Mouse (Mus musculus) thymus, postnatal 10 days (tissue): ENCODE results near the gene Tspan9.

Experiments used
- DNase-seq, 2 experiments: peaks; one replicate each; pipeline ENCODE4 v3.0.0; 2021; ENCODE audit warnings: low spot score in 2 of 2

Tspan9 gene

GRCm38 (mm10) chr6:128020053-128020452 lies 123.3 kb downstream of the Tspan9 start:
- no peak for DNase-seq

- DNase-seq = no peak
Measured at GRCm38 (mm10) chr6:128019119-128019518, 124.3 kb downstream of the Tspan9 start.

GRCm38 (mm10) chr6:128015304-128015703 lies 128.1 kb downstream of the Tspan9 start:
- no peak for DNase-seq

GRCm38 (mm10) chr6:128011781-128012180 lies 131.6 kb downstream of the Tspan9 start:
- no peak for DNase-seq

- no peak for DNase-seq
Measured at GRCm38 (mm10) chr6:128011071-128011477, 132.3 kb downstream of the Tspan9 start.

GRCm38 (mm10) chr6:128010135-128010971 lies 133.0 kb downstream of the Tspan9 start:
- DNase-seq = no peak

DNA sequence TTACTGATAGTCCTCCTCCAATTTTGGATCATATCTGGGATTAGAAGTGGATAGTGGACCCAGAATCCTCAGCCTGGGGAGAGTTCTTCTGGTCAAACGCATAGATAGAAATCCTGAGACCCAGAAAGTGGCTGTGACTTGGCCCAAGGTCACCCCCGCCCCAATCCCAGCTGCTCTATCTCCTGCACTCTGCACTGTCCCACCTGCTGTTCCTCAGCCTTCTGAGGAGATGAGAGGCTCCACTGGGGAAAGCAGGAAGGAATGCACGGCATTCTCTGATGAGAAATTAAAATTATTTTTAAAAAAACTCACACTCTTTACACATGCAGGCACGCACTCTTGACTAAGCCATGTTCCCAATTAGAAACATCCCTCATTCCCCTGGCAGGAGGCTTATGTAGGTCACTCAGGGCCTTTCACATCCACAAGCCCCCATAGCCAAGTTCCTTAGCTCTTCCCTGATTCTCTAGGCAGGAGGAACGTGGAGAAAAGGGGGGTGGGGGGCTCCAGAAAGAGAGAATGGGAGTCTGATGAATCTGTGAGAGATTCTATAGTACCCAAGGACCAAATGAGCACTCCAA lies 135.3 kb downstream of the Tspan9 start:
- no peak for DNase-seq

- DNase-seq = no peak
Measured at GRCm38 (mm10) chr6:128007241-128007701, 136.1 kb downstream of the Tspan9 start.

GRCm38 (mm10) chr6:128006156-128006555 lies 137.2 kb downstream of the Tspan9 start:
- DNase-seq = peak in 1 of 2 experiments; percentile 19

DNA sequence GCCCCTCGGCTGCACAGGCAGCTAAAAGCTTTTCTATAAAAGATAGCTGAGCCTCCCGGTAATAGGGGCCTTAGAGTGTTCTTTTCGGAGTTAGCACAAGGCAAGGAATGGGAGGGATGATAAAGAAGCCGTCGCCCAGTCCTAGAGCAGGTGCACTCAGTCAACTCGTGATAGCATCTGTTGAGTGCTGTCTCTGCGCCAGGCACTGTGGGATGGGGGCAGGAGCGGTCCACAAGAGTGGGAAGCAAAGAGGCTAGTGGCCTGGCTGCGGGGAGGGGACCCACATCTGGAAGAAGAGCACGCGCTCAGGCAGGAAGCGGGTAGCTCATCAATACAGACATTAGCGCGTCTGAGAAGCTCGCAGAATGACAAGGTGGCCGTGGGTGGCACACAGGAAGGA lies 138.8 kb downstream of the Tspan9 start:
- DNase-seq = no peak

GRCm38 (mm10) chr6:128003542-128003941 lies 139.9 kb downstream of the Tspan9 start:
- DNase-seq = no peak

- DNase-seq = no peak
Measured at GRCm38 (mm10) chr6:128002667-128003066, 140.7 kb downstream of the Tspan9 start.

- DNase-seq = no peak
Measured at GRCm38 (mm10) chr6:128002104-128002503, 141.3 kb downstream of the Tspan9 start.

DNA sequence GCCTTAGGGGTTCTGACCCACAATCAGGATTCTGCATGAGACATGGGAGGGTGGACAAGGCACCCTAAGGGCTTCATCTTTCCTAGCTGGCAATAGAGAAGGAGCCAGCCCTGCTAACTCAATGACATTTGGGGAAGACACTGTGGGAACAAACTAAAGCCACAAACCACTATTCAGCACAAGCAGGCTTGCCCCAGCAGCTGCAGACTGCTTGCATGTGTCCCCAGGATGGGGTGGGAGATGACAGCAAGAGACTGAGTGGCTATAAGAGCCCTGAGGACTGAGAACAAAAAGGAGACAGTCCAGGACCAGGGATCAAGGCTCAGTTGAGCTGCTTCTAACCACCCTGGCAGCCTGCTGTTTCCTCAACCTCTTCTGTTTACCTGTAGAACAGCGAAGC lies 141.8 kb downstream of the Tspan9 start:
- no peak for DNase-seq

GRCm38 (mm10) chr6:128000777-128001176 lies 142.6 kb downstream of the Tspan9 start:
- no peak for DNase-seq

DNA sequence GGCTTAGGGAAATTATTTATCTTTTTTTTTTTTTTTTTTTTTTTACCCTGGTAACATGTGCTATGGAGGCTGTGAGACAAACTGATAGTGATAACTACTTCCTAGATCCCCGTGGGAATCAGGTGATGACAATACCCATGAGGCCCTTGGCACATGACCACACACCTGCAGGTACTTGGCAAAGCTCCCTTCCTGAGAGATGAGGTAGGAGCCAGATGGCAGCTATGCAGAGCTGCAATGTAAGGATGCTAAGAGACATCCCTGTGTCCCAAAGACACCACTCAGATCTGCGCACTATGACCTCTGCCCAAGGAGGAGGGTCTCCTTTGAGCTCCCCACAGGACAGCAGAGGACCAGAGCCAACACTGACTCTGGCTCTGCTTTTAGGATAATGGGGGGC lies 144.3 kb downstream of the Tspan9 start:
- no peak for DNase-seq

- DNase-seq = no peak
Measured at GRCm38 (mm10) chr6:127996928-127997327, 146.5 kb downstream of the Tspan9 start.

- DNase-seq = no peak
Measured at GRCm38 (mm10) chr6:127992993-127993392, 150.4 kb downstream of the Tspan9 start.

DNA sequence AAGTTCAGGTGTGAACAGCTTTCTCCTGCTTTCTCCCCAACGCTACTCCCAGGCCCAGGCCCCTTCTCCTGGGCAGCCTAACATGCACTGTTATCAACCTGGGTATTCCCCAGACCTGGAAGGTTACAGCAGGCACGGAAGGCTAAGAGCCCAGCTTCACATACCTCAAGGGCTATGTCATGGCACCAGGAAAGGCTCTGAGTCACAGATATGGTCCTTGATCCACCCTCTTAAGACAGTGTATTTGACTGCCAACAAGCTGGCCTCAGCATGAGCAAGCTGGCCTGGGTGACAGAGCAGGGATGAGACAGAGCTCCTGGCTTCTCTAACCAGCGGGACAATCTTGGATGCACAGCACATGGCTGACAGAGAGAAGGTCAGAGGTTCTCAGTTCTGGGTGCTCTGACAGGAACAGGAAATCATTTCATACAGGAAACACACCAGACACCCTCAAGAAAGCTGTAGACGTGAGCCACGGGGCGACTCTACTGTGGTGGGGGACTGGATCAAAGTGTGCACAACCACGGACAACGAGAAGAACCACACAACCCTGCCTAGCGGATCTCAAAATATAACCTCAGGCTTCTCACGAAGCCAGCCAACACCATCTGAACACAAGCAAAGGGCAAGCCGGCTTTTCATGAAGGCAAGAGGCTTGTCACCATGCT lies 151.8 kb downstream of the Tspan9 start:
- peak; percentile 15 to 26 for DNase-seq

DNA sequence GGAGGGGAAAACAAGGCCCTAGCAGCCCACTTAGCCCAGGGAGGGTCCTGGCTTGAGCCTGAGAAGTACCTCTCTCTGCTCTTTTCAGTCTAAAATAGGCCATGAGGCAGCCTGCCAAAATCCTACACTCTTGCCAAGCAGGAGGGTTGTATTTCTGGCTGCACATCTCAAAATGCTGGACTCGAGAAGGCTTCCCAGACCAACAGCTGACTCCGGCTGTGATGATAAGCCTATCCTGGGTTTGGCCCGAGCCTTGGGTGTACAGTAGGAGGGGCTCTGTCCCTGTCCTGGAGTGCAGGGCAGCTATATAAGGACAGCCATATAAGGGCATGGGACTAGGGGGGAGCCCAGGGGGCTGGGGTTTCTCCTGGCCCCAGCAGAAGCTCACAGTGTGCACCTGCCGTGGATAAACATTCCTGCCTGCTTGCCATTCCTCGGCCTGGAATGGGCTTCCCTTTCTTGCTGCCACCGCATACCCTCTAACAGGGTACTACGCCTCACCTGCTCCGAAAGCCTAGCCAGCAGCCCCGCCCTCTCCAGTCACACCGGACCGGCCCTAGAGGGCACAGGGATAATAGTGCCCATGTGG lies 153.7 kb downstream of the Tspan9 start:
- DNase-seq = no peak

- DNase-seq = no peak
Measured at GRCm38 (mm10) chr6:127988944-127989494, 154.4 kb downstream of the Tspan9 start.

- DNase-seq = no peak
Measured at GRCm38 (mm10) chr6:127987374-127987773, 156.0 kb downstream of the Tspan9 start.
